Mouse (Mus musculus) heart, postnatal 0 days (tissue): ENCODE data around the gene Dlg3.

Source experiments
- CTCF ChIP-seq: IDR thresholded peaks from 2 replicates; pipeline ENCODE4 v1.5.1; 2016; ENCODE audit warnings: antibody characterized with exemption, control low read depth, low read depth
- EP300 ChIP-seq: IDR thresholded peaks from 2 replicates; pipeline ENCODE4 v1.6.1; 2016; ENCODE audit warnings: antibody characterized with exemption, low read depth

- TF ChIP-seq CTCF (no peak), EP300 (no peak)
Measured at GRCm38 (mm10) chrX:100728947-100729346, 38.6 kb upstream of the Dlg3 start.
